Mouse (Mus musculus): ENCODE measurements at regions not wholly inside any gene's neighbourhood (a gene's known extent, or its start where the extent isn't known, plus 50 kb on each side); places are given as distances from the start of the nearest gene placed in this dataset.
A peak's percentile ranks its signal among the peaks of the same experiment; 100 is the strongest.

DNA sequence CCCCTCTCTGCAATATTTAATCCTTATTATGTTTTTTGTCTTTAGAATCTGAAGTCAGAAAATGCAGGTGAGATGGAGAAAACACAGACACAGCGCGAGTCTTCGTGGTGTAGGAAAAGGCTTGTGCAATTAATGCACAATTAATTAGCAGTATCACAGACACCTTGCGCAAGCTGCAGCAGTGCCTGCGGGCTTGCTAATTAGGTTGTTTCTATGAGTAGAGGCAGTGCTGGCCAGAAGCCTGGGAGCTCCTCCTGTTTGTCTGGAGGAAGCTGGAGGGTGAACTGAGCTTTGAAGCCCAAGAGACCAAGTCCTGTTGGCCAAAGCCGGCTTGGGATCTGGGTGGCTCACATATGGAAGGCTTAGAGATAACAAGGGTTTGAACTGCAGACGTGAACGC is 135.9 kb upstream of the Ubl3 start:
- Histone ChIP-seq H3K27me3 (ENCODE audit: control insufficient read depth, insufficient read depth, low read length) (no peaks in the 10 kb centered on the region), H3K9ac (replicated peaks) (no peak overlapping the region), H3K27ac (no peak overlapping the region), H3K4me3 (ENCODE audit: insufficient read depth in 1 of 2, low read depth in 2 of 2, low read length in 2 of 2) (no peak overlapping the region), H3K36me3 (replicated peaks; ENCODE audit: control insufficient read depth, insufficient read depth, low read depth) (no peaks in the 10 kb centered on the region), H3K4me1 (replicated peaks; ENCODE audit: control insufficient read depth in 2 of 2, insufficient read depth in 2 of 2, low read length in 1 of 2) (peaks cover 33 to 45% of the 10 kb centered on the region in 2 experiments), H3K9me3 (ENCODE audit: control insufficient read depth, low read length) (no peaks in the 10 kb centered on the region), H3K4me2 (ENCODE audit: low read depth) (no peak overlapping the region)
- TF ChIP-seq CTCF (IDR thresholded peaks at IDR 0.05; ENCODE audit: low read depth) (no peak), EP300 (IDR thresholded peaks at IDR 0.05; ENCODE audit: low read depth) (no peak)
- WGBS (ENCODE audit: insufficient replicate concordance): 65% methylated on average over 8 of the region's 8 CpGs
- no peak for DNase-seq (ENCODE audit: low read depth in 3 of 3, low spot score in 3 of 3)
- no peak for ATAC-seq (ENCODE audit: insufficient read depth)

DNA sequence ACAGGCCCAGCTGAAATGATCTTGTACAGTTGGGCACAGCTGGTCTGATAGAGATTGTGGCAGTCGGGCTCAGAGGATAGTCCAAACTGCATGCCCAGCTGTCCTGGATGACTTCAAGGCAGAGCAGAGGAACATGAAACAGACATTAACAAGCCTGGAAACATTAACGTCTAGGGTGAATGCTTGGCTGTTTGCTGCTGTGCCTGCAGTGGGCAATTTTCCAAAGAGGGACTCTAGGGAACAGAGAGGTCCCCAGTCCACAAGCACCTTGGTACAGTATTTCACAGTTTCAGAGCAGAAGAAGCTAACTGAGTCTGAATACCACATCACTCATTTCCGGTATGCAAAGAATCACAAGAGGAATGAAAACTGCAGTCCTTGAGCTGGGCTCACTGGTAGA is 135.2 kb upstream of the Ubl3 start:
- Histone ChIP-seq H3K27ac (no peak overlapping the region), H3K9ac (replicated peaks) (no peak overlapping the region), H3K4me3 (ENCODE audit: insufficient read depth in 1 of 2, low read depth in 2 of 2, low read length in 2 of 2) (no peak overlapping the region), H3K4me2 (ENCODE audit: low read depth) (no peak overlapping the region), H3K9me3 (ENCODE audit: control insufficient read depth, low read length) (no peaks in the 10 kb centered on the region), H3K4me1 (replicated peaks; ENCODE audit: control insufficient read depth in 2 of 2, insufficient read depth in 2 of 2, low read length in 1 of 2) (peaks cover 33 to 45% of the 10 kb centered on the region in 2 experiments), H3K27me3 (ENCODE audit: control insufficient read depth, insufficient read depth, low read length) (no peaks in the 10 kb centered on the region), H3K36me3 (replicated peaks; ENCODE audit: control insufficient read depth, insufficient read depth, low read depth) (no peaks in the 10 kb centered on the region)
- DNase-seq (ENCODE audit: low read depth in 3 of 3, low spot score in 3 of 3): no peak
- TF ChIP-seq CTCF (IDR thresholded peaks at IDR 0.05; ENCODE audit: low read depth) (no peak), EP300 (IDR thresholded peaks at IDR 0.05; ENCODE audit: low read depth) (no peak)
- no peak for ATAC-seq (ENCODE audit: insufficient read depth)
- WGBS (ENCODE audit: insufficient replicate concordance): 49% methylated on average over 3 of the region's 3 CpGs

DNA sequence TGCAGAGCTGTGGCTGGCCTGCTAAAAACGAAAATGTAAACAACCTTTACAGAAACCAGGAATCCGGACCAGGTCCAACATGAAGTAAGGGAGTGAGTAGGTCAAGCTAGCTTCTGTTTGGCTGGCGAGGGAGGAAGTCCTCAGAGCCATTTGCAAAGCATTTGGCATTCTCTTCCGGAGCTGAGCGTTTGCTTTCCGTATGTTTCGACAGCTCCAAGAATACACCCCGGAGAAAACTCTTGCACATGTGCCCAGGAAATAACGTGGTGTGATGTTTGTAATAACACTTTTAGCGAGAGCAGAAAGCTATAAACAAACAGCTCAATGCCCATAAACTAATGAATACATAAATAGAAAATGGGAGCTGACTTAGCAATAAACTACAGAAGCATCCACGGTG is 131.6 kb upstream of the Ubl3 start:
- Histone ChIP-seq H3K4me3 (ENCODE audit: insufficient read depth in 1 of 2, low read depth in 2 of 2, low read length in 2 of 2) (no peak overlapping the region), H3K27ac (no peak overlapping the region), H3K36me3 (replicated peaks; ENCODE audit: control insufficient read depth, insufficient read depth, low read depth) (no peaks in the 10 kb centered on the region), H3K4me1 (replicated peaks; ENCODE audit: control insufficient read depth in 2 of 2, insufficient read depth in 2 of 2, low read length in 1 of 2) (peaks cover 11 to 25% of the 10 kb centered on the region in 2 experiments), H3K4me2 (ENCODE audit: low read depth) (no peak overlapping the region), H3K27me3 (ENCODE audit: control insufficient read depth, insufficient read depth, low read length) (no peaks in the 10 kb centered on the region), H3K9ac (replicated peaks) (no peak overlapping the region), H3K9me3 (ENCODE audit: control insufficient read depth, low read length) (no peaks in the 10 kb centered on the region; the same call in 1 of the 2 replicates)
- ATAC-seq (ENCODE audit: insufficient read depth): no peak
- no peak for TF ChIP-seq EP300 (IDR thresholded peaks at IDR 0.05; ENCODE audit: low read depth)
- TF ChIP-seq CTCF (IDR thresholded peaks at IDR 0.05; ENCODE audit: low read depth): no peak
- DNase-seq (ENCODE audit: low read depth in 3 of 3, low spot score in 3 of 3): no peak
- 64% methylated on average over 11 of the region's 11 CpGs for WGBS (ENCODE audit: insufficient replicate concordance)

DNA sequence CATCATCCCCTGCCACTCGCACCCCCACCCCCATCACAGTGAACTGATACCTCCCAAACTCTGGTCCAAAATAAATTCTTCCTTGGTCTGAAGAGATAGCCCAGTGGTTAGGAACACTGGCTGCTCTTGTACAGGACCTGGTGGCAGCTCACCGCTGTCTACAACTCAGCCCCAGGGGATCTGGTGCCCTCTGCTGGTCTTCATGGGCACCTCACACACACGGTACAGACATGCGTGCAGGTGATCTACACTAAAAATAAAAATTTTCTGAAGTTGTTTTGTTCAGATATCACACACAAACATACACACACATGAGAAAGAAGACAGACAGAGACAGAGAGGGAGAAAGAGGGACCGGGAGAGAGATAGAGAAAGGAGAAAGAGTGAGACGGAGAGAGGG is 130.0 kb upstream of the Ubl3 start:
- no peak for TF ChIP-seq EP300 (IDR thresholded peaks at IDR 0.05; ENCODE audit: low read depth)
- TF ChIP-seq CTCF (IDR thresholded peaks at IDR 0.05; ENCODE audit: low read depth): peak; percentile 54
- 77% methylated on average over 6 of the region's 6 CpGs for WGBS (ENCODE audit: insufficient replicate concordance)

DNA sequence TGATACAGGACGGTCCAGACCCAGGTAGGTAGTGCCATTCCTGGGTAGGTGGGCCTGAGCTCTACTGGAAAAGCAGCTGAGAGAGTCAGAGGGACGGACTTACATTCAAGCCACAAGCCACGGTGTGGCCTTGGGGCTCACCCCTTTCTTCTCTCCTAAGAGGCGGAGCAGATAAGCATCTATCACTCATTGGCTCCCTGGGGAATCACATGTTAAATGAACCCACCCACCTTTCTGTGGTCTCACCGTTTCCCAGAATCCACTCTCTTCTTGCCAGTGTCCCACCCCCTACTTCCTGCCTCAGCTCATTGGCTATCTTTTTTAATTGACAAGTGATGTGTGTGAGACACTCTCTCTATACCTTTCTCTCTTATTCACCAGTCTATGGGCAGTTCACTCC is 127.8 kb upstream of the Ubl3 start:
- H3K9ac ChIP-seq (replicated peaks): no peak overlapping the region
- no peaks in the 10 kb centered on the region; the same call in 1 of the 2 replicates for H3K9me3 ChIP-seq (ENCODE audit: control insufficient read depth, low read length)
- no peak for DNase-seq (ENCODE audit: low read depth in 3 of 3, low spot score in 3 of 3)
- H3K4me3 ChIP-seq (ENCODE audit: insufficient read depth in 1 of 2, low read depth in 2 of 2, low read length in 2 of 2): no peak overlapping the region
- no peaks in the 10 kb centered on the region for H3K27me3 ChIP-seq (ENCODE audit: control insufficient read depth, insufficient read depth, low read length)
- peak; percentile 45; the same call in 1 of the 2 replicates for ATAC-seq (ENCODE audit: insufficient read depth)
- H3K36me3 ChIP-seq (replicated peaks; ENCODE audit: control insufficient read depth, insufficient read depth, low read depth): no peaks in the 10 kb centered on the region
- TF ChIP-seq CTCF (IDR thresholded peaks at IDR 0.05; ENCODE audit: low read depth): no peak
- TF ChIP-seq EP300 (IDR thresholded peaks at IDR 0.05; ENCODE audit: low read depth): no peak
- no peak overlapping the region for H3K4me2 ChIP-seq (ENCODE audit: low read depth)
- no peak overlapping the region for H3K27ac ChIP-seq
- 51% methylated on average over 5 of the region's 5 CpGs for WGBS (ENCODE audit: insufficient replicate concordance)
- H3K4me1 ChIP-seq (replicated peaks; ENCODE audit: control insufficient read depth in 2 of 2, insufficient read depth in 2 of 2, low read length in 1 of 2): peaks cover 0 to 3% of the 10 kb centered on the region in 2 experiments; a peak in 2 of 4 replicates

More for the DNA sequence above, 130.0 kb upstream of the Ubl3 start:
- ATAC-seq (ENCODE audit: insufficient read depth) (no peak), DNase-seq (ENCODE audit: low read depth in 3 of 3, low spot score in 3 of 3) (no peak)
- Histone ChIP-seq H3K9ac (replicated peaks) (no peak overlapping the region), H3K4me3 (ENCODE audit: insufficient read depth in 1 of 2, low read depth in 2 of 2, low read length in 2 of 2) (no peak overlapping the region), H3K27ac (no peak overlapping the region), H3K4me2 (ENCODE audit: low read depth) (no peak overlapping the region), H3K9me3 (ENCODE audit: control insufficient read depth, low read length) (no peaks in the 10 kb centered on the region; the same call in 1 of the 2 replicates), H3K36me3 (replicated peaks; ENCODE audit: control insufficient read depth, insufficient read depth, low read depth) (no peaks in the 10 kb centered on the region), H3K4me1 (replicated peaks; ENCODE audit: control insufficient read depth in 2 of 2, insufficient read depth in 2 of 2, low read length in 1 of 2) (peaks cover 1 to 10% of the 10 kb centered on the region in 2 experiments; a peak in 2 of 4 replicates), H3K27me3 (ENCODE audit: control insufficient read depth, insufficient read depth, low read length) (no peaks in the 10 kb centered on the region)

All from liver, embryonic 14.5 days (tissue).